Mouse (Mus musculus): Measurements from ENCODE around the gene Rpl29. TPM values are rescaled to one million over a fixed set of nuclear protein-coding genes. Genes with fewer than 3 reads are reported as not detected.

Rpl29 gene
- polyA plus RNA-seq, 1 experiment, result 357 TPM

DNA sequence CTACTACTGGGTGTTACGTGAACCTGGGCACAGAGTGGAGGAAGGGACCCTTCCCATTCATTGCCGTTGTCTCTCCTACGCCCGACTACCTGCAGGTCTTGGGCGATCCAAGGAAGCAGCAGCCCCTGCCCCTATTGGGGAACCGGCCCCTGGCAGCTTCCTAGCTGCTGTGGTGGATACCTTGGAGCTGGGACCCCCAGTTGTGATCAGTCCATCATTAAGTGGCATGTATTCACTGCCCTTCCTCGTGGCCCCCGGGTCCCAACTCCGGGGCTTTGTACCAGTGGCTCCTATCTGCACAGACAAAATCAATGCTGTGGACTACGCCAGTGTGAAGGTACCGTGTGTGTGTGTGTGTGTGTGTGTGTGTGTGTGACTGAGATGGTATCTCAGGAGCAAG is 22.0 kb downstream of the Rpl29 start:
- Histone ChIP-seq H3K36me3 (ENCODE audit: control insufficient read depth, insufficient read depth, low read length) (no peaks in the 10 kb centered on the region), H3K4me3 (ENCODE audit: control insufficient read depth, low read depth, low read length) (no peak overlapping the region), H3K27ac (ENCODE audit: control insufficient read depth, insufficient read depth, low read depth, low read length) (no peak overlapping the region), H3K27me3 (ENCODE audit: control insufficient read depth, insufficient read depth, low read length) (no peaks in the 10 kb centered on the region), H3K4me1 (ENCODE audit: control insufficient read depth, insufficient read depth, low read length) (peaks cover 36% of the 10 kb centered on the region)
- no peak for TF ChIP-seq POLR2A (IDR thresholded peaks at IDR 0.05; ENCODE audit: control insufficient read depth, low read depth, low read length)
- no peak for TF ChIP-seq CTCF (IDR thresholded peaks at IDR 0.05; ENCODE audit: control insufficient read depth, insufficient read depth, insufficient replicate concordance, low read depth, low read length)

DNA sequence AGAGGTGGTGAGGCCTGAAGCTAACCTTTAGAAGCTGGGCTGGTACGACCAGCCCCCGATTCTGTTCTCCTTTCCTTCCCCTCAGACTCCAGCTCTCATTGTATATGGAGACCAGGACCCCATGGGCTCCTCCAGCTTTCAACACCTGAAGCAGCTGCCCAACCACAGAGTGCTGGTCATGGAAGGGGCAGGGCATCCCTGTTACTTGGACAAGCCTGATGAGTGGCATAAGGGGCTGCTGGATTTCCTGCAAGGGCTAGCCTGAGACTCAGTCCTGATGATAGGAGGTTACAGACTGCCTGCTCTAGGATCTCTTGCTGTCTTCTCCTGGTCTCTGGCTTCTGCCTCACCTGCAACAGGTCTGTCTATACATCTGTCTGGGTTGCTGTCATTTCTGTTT is 22.6 kb downstream of the Rpl29 start:
- Histone ChIP-seq H3K27me3 (ENCODE audit: control insufficient read depth, insufficient read depth, low read length) (no peaks in the 10 kb centered on the region), H3K27ac (ENCODE audit: control insufficient read depth, insufficient read depth, low read depth, low read length) (no peak overlapping the region), H3K4me1 (ENCODE audit: control insufficient read depth, insufficient read depth, low read length) (peaks cover 36% of the 10 kb centered on the region), H3K36me3 (ENCODE audit: control insufficient read depth, insufficient read depth, low read length) (no peaks in the 10 kb centered on the region), H3K4me3 (ENCODE audit: control insufficient read depth, low read depth, low read length) (no peak overlapping the region)
- TF ChIP-seq CTCF (IDR thresholded peaks at IDR 0.05; ENCODE audit: control insufficient read depth, insufficient read depth, insufficient replicate concordance, low read depth, low read length) (no peak), POLR2A (IDR thresholded peaks at IDR 0.05; ENCODE audit: control insufficient read depth, low read depth, low read length) (no peak)

DNA sequence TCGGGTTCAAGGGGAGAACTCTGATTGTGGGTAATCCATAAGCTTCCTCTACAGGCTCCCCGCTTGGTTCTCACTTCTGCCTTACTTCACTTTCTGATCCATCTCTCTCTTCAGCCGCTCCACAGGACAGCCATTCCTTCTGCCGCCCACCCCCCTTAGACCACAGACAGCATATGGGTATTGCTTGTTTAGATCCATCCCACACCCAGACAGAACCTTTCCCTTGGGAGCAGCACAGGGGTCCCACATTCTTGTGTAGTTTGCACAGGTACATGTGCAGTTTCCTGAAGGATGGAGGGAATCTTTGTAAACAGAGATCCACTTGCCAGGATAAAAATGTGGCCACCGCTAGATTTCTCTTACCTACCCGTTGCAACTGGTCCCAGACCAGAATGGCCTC is 23.1 kb downstream of the Rpl29 start:
- no peak for TF ChIP-seq CTCF (IDR thresholded peaks at IDR 0.05; ENCODE audit: control insufficient read depth, insufficient read depth, insufficient replicate concordance, low read depth, low read length)
- no peak for TF ChIP-seq POLR2A (IDR thresholded peaks at IDR 0.05; ENCODE audit: control insufficient read depth, low read depth, low read length)
- Histone ChIP-seq H3K27me3 (ENCODE audit: control insufficient read depth, insufficient read depth, low read length) (no peaks in the 10 kb centered on the region), H3K4me3 (ENCODE audit: control insufficient read depth, low read depth, low read length) (peak overlapping the region; percentile 89), H3K4me1 (ENCODE audit: control insufficient read depth, insufficient read depth, low read length) (peaks cover 36% of the 10 kb centered on the region), H3K27ac (ENCODE audit: control insufficient read depth, insufficient read depth, low read depth, low read length) (no peak overlapping the region), H3K36me3 (ENCODE audit: control insufficient read depth, insufficient read depth, low read length) (no peaks in the 10 kb centered on the region)

DNA sequence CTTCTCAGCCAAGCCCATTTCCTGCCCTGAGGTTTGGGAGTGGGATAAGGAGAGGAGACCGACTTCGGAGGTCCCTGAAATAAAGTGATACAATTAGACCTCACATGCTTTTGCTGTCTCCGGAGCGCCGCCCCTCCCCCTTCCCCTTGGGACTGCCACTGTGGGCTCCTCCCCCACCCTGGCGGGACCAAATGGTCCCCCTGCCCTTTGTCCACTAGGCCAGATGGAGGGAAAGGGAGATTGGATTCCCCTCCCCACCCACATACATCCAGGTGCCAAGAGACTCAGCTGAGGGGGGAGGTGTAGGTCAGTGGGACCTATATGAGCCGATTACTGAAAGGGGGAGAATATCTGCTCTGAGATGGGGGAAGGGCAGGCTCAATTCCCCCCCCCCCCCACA is 23.6 kb downstream of the Rpl29 start:
- TF ChIP-seq POLR2A (IDR thresholded peaks at IDR 0.05; ENCODE audit: control insufficient read depth, low read depth, low read length), result no peak
- TF ChIP-seq CTCF (IDR thresholded peaks at IDR 0.05; ENCODE audit: control insufficient read depth, insufficient read depth, insufficient replicate concordance, low read depth, low read length), result no peak
- Histone ChIP-seq H3K4me1 (ENCODE audit: control insufficient read depth, insufficient read depth, low read length) (peaks cover 32% of the 10 kb centered on the region), H3K36me3 (ENCODE audit: control insufficient read depth, insufficient read depth, low read length) (no peaks in the 10 kb centered on the region), H3K27me3 (ENCODE audit: control insufficient read depth, insufficient read depth, low read length) (no peaks in the 10 kb centered on the region), H3K4me3 (ENCODE audit: control insufficient read depth, low read depth, low read length) (peak overlapping the region; percentile 89), H3K27ac (ENCODE audit: control insufficient read depth, insufficient read depth, low read depth, low read length) (no peak overlapping the region)

DNA sequence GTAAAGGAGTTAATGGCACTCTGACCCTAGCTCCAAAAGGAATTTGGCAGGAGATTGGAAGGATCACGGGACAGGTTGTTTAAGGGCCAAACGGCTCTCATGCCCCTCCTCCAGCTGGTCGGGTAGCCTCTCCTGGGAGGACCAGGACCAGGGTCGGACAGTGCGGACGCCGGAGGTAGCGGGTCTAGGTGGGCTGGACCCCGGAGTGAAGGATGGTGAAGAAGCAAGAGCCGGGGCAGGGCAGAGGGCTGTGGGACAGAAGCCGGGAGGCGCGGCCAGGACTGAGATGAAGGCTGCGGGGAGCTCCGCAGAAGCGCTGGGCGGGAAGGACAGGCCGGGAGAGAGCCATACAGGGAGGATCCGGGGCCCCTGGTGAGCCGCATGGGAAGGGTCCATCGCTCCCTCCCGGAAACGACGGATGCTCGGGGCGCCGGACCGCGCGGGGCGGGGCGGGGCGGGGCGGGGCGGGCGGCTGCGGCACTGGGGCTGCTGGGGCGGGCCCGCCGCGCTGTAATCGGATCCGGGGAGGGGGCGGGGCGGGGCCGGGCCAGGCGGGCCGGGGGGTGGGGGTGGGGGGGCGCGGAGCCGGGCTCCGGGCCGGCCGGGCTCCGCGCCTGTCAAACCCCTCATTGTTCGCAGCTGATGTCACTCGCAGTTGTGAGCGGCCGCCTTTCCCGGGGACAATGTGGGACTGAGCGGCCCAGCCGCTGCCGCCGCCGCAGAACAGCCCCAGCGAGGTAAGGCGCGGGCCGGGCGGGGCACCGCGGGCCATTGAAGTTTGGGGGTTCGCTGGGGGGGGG is 24.2 kb downstream of the Rpl29 start, which contains the start of gene Pcbp4:
Gene Pcbp4, plus strand, starts transcription at position 21 of the 800 bp plus-strand sequence.
- Histone ChIP-seq H3K4me1 (ENCODE audit: control insufficient read depth, insufficient read depth, low read length) (peaks cover 26% of the 10 kb centered on the region), H3K4me3 (ENCODE audit: control insufficient read depth, low read depth, low read length) (peak within 1 kb of the TSS; percentile 89), H3K27ac (ENCODE audit: control insufficient read depth, insufficient read depth, low read depth, low read length) (0 out of 2 replicates have a peak within 1 kb of the TSS, but pooled peaks have one; percentile 12), H3K27me3 (ENCODE audit: control insufficient read depth, insufficient read depth, low read length) (no peaks in the 10 kb centered on the region), H3K36me3 (ENCODE audit: control insufficient read depth, insufficient read depth, low read length) (no peaks in the 10 kb centered on the region)
- TF ChIP-seq POLR2A (IDR thresholded peaks at IDR 0.05; ENCODE audit: control insufficient read depth, low read depth, low read length) (no peak), CTCF (IDR thresholded peaks at IDR 0.05; ENCODE audit: control insufficient read depth, insufficient read depth, insufficient replicate concordance, low read depth, low read length) (no peak)

DNA sequence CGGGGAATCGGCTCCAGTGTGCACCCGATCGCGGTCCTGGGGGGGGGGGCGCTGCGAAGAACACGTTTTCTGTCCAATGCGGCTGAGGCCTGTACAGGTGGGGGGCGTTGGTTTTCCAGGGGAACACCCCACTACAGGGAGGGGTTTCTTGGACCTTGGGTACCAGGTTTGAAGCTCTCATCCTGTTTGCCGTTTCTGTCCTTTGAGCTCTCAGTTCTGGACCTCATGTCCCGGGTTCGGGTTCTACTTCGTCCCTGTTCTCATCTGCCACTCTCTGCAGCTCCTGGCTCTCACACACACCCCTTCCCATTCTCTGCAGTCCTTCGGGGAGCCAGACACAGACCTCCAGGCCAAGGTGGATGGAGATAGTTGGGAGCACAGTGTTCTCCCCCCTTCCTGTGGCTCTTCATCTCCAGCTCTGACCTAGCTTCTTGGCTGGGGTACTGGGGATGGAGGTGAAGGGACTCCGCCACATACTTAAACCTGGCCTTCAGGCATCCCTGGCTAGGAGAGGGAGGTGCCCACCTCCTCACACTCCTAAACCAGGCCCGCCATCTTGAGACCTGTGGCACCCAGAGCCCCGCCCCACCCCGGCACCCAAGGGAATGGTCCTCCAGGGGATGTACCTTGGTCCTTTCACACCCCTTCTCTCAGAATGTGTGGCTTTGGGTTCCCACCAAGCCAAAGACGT is 25.0 kb downstream of the Rpl29 start:
- Histone ChIP-seq H3K27me3 (ENCODE audit: control insufficient read depth, insufficient read depth, low read length) (no peaks in the 10 kb centered on the region), H3K4me1 (ENCODE audit: control insufficient read depth, insufficient read depth, low read length) (peaks cover 22% of the 10 kb centered on the region)

More for the DNA sequence above, 25.0 kb downstream of the Rpl29 start:
- H3K27ac ChIP-seq (ENCODE audit: control insufficient read depth, insufficient read depth, low read depth, low read length), result no peak overlapping the region
- no peak for TF ChIP-seq CTCF (IDR thresholded peaks at IDR 0.05; ENCODE audit: control insufficient read depth, insufficient read depth, insufficient replicate concordance, low read depth, low read length)
- no peak for TF ChIP-seq POLR2A (IDR thresholded peaks at IDR 0.05; ENCODE audit: control insufficient read depth, low read depth, low read length)
- peak overlapping the region; percentile 66 for H3K4me3 ChIP-seq (ENCODE audit: control insufficient read depth, low read depth, low read length)
- no peaks in the 10 kb centered on the region for H3K36me3 ChIP-seq (ENCODE audit: control insufficient read depth, insufficient read depth, low read length)

All from testis, adult 2 months (tissue).